Mouse (Mus musculus): ENCODE results near the gene Slc16a2. TPM values are rescaled to one million over a fixed set of nuclear protein-coding genes. Genes with fewer than 3 reads are reported as not detected.
"Not testable (repeated sequence)": the region's sequence is repeated elsewhere in the genome, so short reads cannot be mapped to it uniquely, and the experiment has no call there.

The Slc16a2 gene
- polyA plus RNA-seq, 1 experiment, result 32.6 TPM

- H3K4me1 ChIP-seq (ENCODE audit: control insufficient read depth, insufficient read depth, low read length), result no peaks in the 10 kb centered on the region
- WGBS, result 17% methylated on average over 2 of the region's 2 CpGs
- TF ChIP-seq POLR2A (IDR thresholded peaks at IDR 0.05; ENCODE audit: borderline replicate concordance, extremely low read depth, low read depth, low read length) (no peak), CTCF (IDR thresholded peaks at IDR 0.05; ENCODE audit: insufficient read depth, low read length) (no peak)
- no peak overlapping the region for H3K4me3 ChIP-seq (replicated peaks; ENCODE audit: extremely low read depth, low read depth, low read length)
- no peak for DNase-seq
Measured at GRCm38 (mm10) chrX:103674674-103675073, 147.1 kb downstream of the Slc16a2 start.

GRCm38 (mm10) chrX:103673761-103674160, 148.0 kb downstream of the Slc16a2 start:
- no peak for DNase-seq
- Histone ChIP-seq H3K4me1 (ENCODE audit: control insufficient read depth, insufficient read depth, low read length) (no peaks in the 10 kb centered on the region), H3K4me3 (replicated peaks; ENCODE audit: extremely low read depth, low read depth, low read length) (no peak overlapping the region)
- TF ChIP-seq CTCF (IDR thresholded peaks at IDR 0.05; ENCODE audit: insufficient read depth, low read length) (no peak), POLR2A (IDR thresholded peaks at IDR 0.05; ENCODE audit: borderline replicate concordance, extremely low read depth, low read depth, low read length) (no peak)
- WGBS, result 76% methylated on average over 3 of the region's 3 CpGs

GRCm38 (mm10) chrX:103670245-103670644, 151.5 kb downstream of the Slc16a2 start:
- H3K4me3 ChIP-seq (replicated peaks; ENCODE audit: extremely low read depth, low read depth, low read length), result no peak overlapping the region
- no peaks in the 10 kb centered on the region for H3K4me1 ChIP-seq (ENCODE audit: control insufficient read depth, insufficient read depth, low read length)
- TF ChIP-seq POLR2A (IDR thresholded peaks at IDR 0.05; ENCODE audit: borderline replicate concordance, extremely low read depth, low read depth, low read length), result no peak
- TF ChIP-seq CTCF (IDR thresholded peaks at IDR 0.05; ENCODE audit: insufficient read depth, low read length), result no peak
- no peak for DNase-seq

GRCm38 (mm10) chrX:103664445-103664844, 157.3 kb downstream of the Slc16a2 start:
- DNase-seq; H3K4me1 ChIP-seq (ENCODE audit: control insufficient read depth, insufficient read depth, low read length): not testable (repeated sequence)
- 70% methylated on average over 10 of the region's 10 CpGs for WGBS

GRCm38 (mm10) chrX:103658985-103659384, 162.8 kb downstream of the Slc16a2 start:
- TF ChIP-seq POLR2A (IDR thresholded peaks at IDR 0.05; ENCODE audit: borderline replicate concordance, extremely low read depth, low read depth, low read length) (no peak), CTCF (IDR thresholded peaks at IDR 0.05; ENCODE audit: insufficient read depth, low read length) (no peak)
- WGBS, result 62% methylated on average over 4 of the region's 4 CpGs
- no peaks in the 10 kb centered on the region for H3K4me1 ChIP-seq (ENCODE audit: control insufficient read depth, insufficient read depth, low read length)
- DNase-seq, result no peak
- H3K4me3 ChIP-seq (replicated peaks; ENCODE audit: extremely low read depth, low read depth, low read length), result no peak overlapping the region

More at GRCm38 (mm10) chrX:103664445-103664844, 157.3 kb downstream of the Slc16a2 start:
- not testable (repeated sequence) for H3K4me3 ChIP-seq (replicated peaks; ENCODE audit: extremely low read depth, low read depth, low read length)

GRCm38 (mm10) chrX:103653021-103653420, 168.8 kb downstream of the Slc16a2 start:
- DNase-seq, result no peak
- Histone ChIP-seq H3K4me3 (replicated peaks; ENCODE audit: extremely low read depth, low read depth, low read length) (no peak overlapping the region), H3K4me1 (ENCODE audit: control insufficient read depth, insufficient read depth, low read length) (no peaks in the 10 kb centered on the region)
- 30% methylated on average over 2 of the region's 2 CpGs for WGBS
- no peak for TF ChIP-seq POLR2A (IDR thresholded peaks at IDR 0.05; ENCODE audit: borderline replicate concordance, extremely low read depth, low read depth, low read length)
- TF ChIP-seq CTCF (IDR thresholded peaks at IDR 0.05; ENCODE audit: insufficient read depth, low read length), result no peak

GRCm38 (mm10) chrX:103652048-103652447, 169.7 kb downstream of the Slc16a2 start:
- no peak for DNase-seq
- Histone ChIP-seq H3K4me1 (ENCODE audit: control insufficient read depth, insufficient read depth, low read length) (no peaks in the 10 kb centered on the region), H3K4me3 (replicated peaks; ENCODE audit: extremely low read depth, low read depth, low read length) (no peak overlapping the region)
- TF ChIP-seq POLR2A (IDR thresholded peaks at IDR 0.05; ENCODE audit: borderline replicate concordance, extremely low read depth, low read depth, low read length), result no peak
- TF ChIP-seq CTCF (IDR thresholded peaks at IDR 0.05; ENCODE audit: insufficient read depth, low read length), result no peak
- 49% methylated on average over 1 of the region's 1 CpGs for WGBS

Other genes with a start within 250 kb of the Slc16a2 start
- gene Zcchc13, start 191.4 kb downstream of the Slc16a2 start, polyA plus RNA-seq (2012; rRNA removed), result not detected in 2 replicates
- gene Rlim, start 159.3 kb upstream of the Slc16a2 start, polyA plus RNA-seq (2012; rRNA removed), result 4.1 and 7.3 TPM in 2 replicates